Comparison of ENCODE assay signal across 27 mouse cellular contexts in the genomic region with DNA sequence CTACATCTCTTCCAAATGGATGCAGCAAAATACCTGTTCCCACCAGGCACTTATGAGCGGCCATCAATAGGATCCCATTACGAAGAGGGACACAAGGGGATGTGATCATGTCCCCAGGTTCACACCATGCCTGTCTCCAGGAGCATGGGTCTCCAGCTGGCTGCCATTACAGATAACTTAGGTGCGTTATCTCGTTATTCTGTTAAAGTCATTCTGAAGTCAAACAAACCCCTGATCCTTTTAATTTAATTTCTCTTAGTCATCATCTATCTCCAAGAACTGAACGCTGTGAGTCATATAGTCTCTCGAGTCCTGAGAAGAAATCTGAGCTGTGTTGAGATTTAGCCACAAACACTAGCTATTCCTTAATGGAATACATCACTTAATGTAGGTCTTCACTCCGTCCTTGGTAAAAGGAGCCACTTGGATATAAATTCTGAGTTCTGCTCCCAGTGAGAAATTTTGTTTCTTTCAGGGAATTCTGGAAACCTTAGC. TPM values are rescaled to one million over a fixed set of nuclear protein-coding genes. Genes with fewer than 3 reads are reported as not detected.
DNase-seq lines count a peak whose midpoint lies in the region; ATAC-seq and TF ChIP-seq lines count a peak whose summit lies in the region.
"Had no signal": no experiment of that assay in that cellular context is flagged by ENCODE, and none has a peak within 500 bp of the region (broad histone marks: within the 10 kb centered on the region; RNA-seq: fewer than 3 reads in every experiment).

No protein-coding gene starts in this region.

- peak overlapping the region; percentile 23; the same call in 1 of the 2 replicates for H3K9ac ChIP-seq in forebrain, embryonic 13.5 days
- H3K9ac ChIP-seq in midbrain, embryonic 16.5 days (ENCODE audit: low read depth, low read length): no peak overlapping the region
- no peak overlapping the region for H3K9ac ChIP-seq in midbrain, embryonic 13.5 days (replicated peaks)
- no peak overlapping the region for H3K9ac ChIP-seq in forebrain, postnatal 0 days
- H3K9ac ChIP-seq: embryonic facial prominence, embryonic 12.5 days; hindbrain, embryonic 12.5 days; liver, embryonic 15.5 days; lung, embryonic 14.5 days; neural tube, embryonic 15.5 days had no signal

- ATAC-seq in forebrain, embryonic 13.5 days: no peak
- ATAC-seq in midbrain, embryonic 16.5 days: no peak
- ATAC-seq in midbrain, embryonic 13.5 days: no peak
- ATAC-seq in forebrain, postnatal 0 days: no peak
- ATAC-seq: activated CD4-positive, CD25-positive, alpha-beta regulatory T cell, adult 4 months; CD4-positive, CD25-positive, alpha-beta regulatory T cell, adult 4 months; intestine, postnatal 0 days had no signal

- peaks cover 20% of the 10 kb centered on the region for H3K4me1 ChIP-seq in forebrain, embryonic 13.5 days
- H3K4me1 ChIP-seq in forebrain, embryonic 10.5 days: peaks cover 18% of the 10 kb centered on the region
- peaks cover 21% of the 10 kb centered on the region for H3K4me1 ChIP-seq in midbrain, embryonic 16.5 days (ENCODE audit: control insufficient read depth, insufficient read depth, low read length)
- H3K4me1 ChIP-seq in midbrain, embryonic 13.5 days (replicated peaks): peaks cover 20% of the 10 kb centered on the region
- H3K4me1 ChIP-seq in forebrain, postnatal 0 days (ENCODE audit: insufficient read depth): peaks cover 13% of the 10 kb centered on the region
- H3K4me1 ChIP-seq: liver, embryonic 15.5 days had no signal

- no peak overlapping the region for H3K4me3 ChIP-seq in forebrain, embryonic 13.5 days
- no peak overlapping the region for H3K4me3 ChIP-seq in forebrain, embryonic 10.5 days
- no peak overlapping the region for H3K4me3 ChIP-seq in midbrain, embryonic 16.5 days (ENCODE audit: low read depth, low read length)
- H3K4me3 ChIP-seq in midbrain, embryonic 13.5 days (replicated peaks): no peak overlapping the region
- H3K4me3 ChIP-seq in forebrain, postnatal 0 days (ENCODE audit: low read depth, low read length): no peak overlapping the region
- H3K4me3 ChIP-seq: embryonic facial prominence, embryonic 12.5 days; hindbrain, embryonic 12.5 days; liver, embryonic 15.5 days; midbrain, embryonic 10.5 days; neural tube, embryonic 15.5 days had no signal

- no peak for TF ChIP-seq CTCF in forebrain, postnatal 0 days (IDR thresholded peaks at IDR 0.05; ENCODE audit: low read depth)

- no peak overlapping the region; the same call in 1 of the 2 replicates for H3K27ac ChIP-seq in forebrain, embryonic 13.5 days
- H3K27ac ChIP-seq in forebrain, embryonic 10.5 days: no peak overlapping the region
- H3K27ac ChIP-seq in midbrain, embryonic 16.5 days (ENCODE audit: low read length): 0 out of 2 replicates have a peak overlapping the region, but pooled peaks have one; percentile 1
- H3K27ac ChIP-seq in midbrain, embryonic 13.5 days: no peak overlapping the region
- peak overlapping the region; percentile 66 for H3K27ac ChIP-seq in forebrain, postnatal 0 days (ENCODE audit: low read depth, low read length)
- H3K27ac ChIP-seq: embryonic facial prominence, embryonic 12.5 days; hindbrain, embryonic 12.5 days; liver, embryonic 15.5 days; midbrain, embryonic 10.5 days; neural tube, embryonic 15.5 days had no signal

- DNase-seq in forebrain, embryonic 10.5 days (ENCODE audit: extremely low spot score, low spot score): no peak
- no peak for DNase-seq in forebrain, postnatal 0 days
- no peak for DNase-seq in lung, postnatal 14 days
- DNase-seq in right cerebral cortex, adult 18-20 months: no peak
- DNase-seq: adrenal gland, adult 8-10 months; cerebellum, adult 9-10 months; cerebellum, postnatal 36 days; gastrocnemius, postnatal 14 days; heart, postnatal 36 days; kidney, adult 9 months; kidney, postnatal 10 days; lung, embryonic 14.5 days; retina, postnatal 1 day; spleen, adult 18-20 months; thymus, postnatal 4 days had no signal

- no peaks in the 10 kb centered on the region for H3K9me3 ChIP-seq in forebrain, embryonic 13.5 days (replicated peaks)
- no peaks in the 10 kb centered on the region for H3K9me3 ChIP-seq in forebrain, embryonic 10.5 days
- no peaks in the 10 kb centered on the region for H3K9me3 ChIP-seq in midbrain, embryonic 16.5 days (replicated peaks; ENCODE audit: control insufficient read depth, low read length, poor library complexity, severe bottlenecking)
- H3K9me3 ChIP-seq in midbrain, embryonic 13.5 days: no peaks in the 10 kb centered on the region
- no peaks in the 10 kb centered on the region for H3K9me3 ChIP-seq in forebrain, postnatal 0 days (ENCODE audit: low read length)
- H3K9me3 ChIP-seq: embryonic facial prominence, embryonic 12.5 days; hindbrain, embryonic 12.5 days; liver, embryonic 15.5 days; midbrain, embryonic 10.5 days; neural tube, embryonic 15.5 days had no signal

- H3K27me3 ChIP-seq in forebrain, embryonic 13.5 days: no peaks in the 10 kb centered on the region
- H3K27me3 ChIP-seq in forebrain, embryonic 10.5 days (ENCODE audit: poor library complexity, severe bottlenecking): no peaks in the 10 kb centered on the region
- H3K27me3 ChIP-seq in midbrain, embryonic 16.5 days (ENCODE audit: control insufficient read depth, insufficient read depth, low read depth, low read length): no peaks in the 10 kb centered on the region
- no peaks in the 10 kb centered on the region for H3K27me3 ChIP-seq in midbrain, embryonic 13.5 days
- no peaks in the 10 kb centered on the region for H3K27me3 ChIP-seq in forebrain, postnatal 0 days (ENCODE audit: insufficient read depth, low read length)
- H3K27me3 ChIP-seq: embryonic facial prominence, embryonic 12.5 days; hindbrain, embryonic 12.5 days; liver, embryonic 15.5 days; neural tube, embryonic 15.5 days had no signal

- H3K4me2 ChIP-seq in forebrain, embryonic 13.5 days: peak overlapping the region; percentile 48; the same call in 1 of the 2 replicates
- no peak overlapping the region for H3K4me2 ChIP-seq in midbrain, embryonic 16.5 days (ENCODE audit: low read length)
- H3K4me2 ChIP-seq in midbrain, embryonic 13.5 days (replicated peaks): no peak overlapping the region
- no peak overlapping the region; the same call in 1 of the 2 replicates for H3K4me2 ChIP-seq in forebrain, postnatal 0 days (ENCODE audit: low read depth)
- H3K4me2 ChIP-seq: embryonic facial prominence, embryonic 12.5 days; heart, embryonic 11.5 days; hindbrain, embryonic 12.5 days; liver, embryonic 15.5 days; lung, embryonic 14.5 days had no signal

- WGBS in forebrain, embryonic 13.5 days: 83% methylated on average over 7 of the region's 7 CpGs
- 79% methylated on average over 7 of the region's 7 CpGs for WGBS in forebrain, embryonic 10.5 days
- WGBS in midbrain, embryonic 16.5 days: 85% methylated on average over 7 of the region's 7 CpGs
- WGBS in midbrain, embryonic 13.5 days: 83% methylated on average over 7 of the region's 7 CpGs
- WGBS in forebrain, postnatal 0 days: 64% methylated on average over 7 of the region's 7 CpGs

- no peaks in the 10 kb centered on the region for H3K36me3 ChIP-seq in forebrain, embryonic 13.5 days (ENCODE audit: poor library complexity, severe bottlenecking)
- H3K36me3 ChIP-seq in forebrain, embryonic 10.5 days (replicated peaks): no peaks in the 10 kb centered on the region
- no peaks in the 10 kb centered on the region for H3K36me3 ChIP-seq in midbrain, embryonic 16.5 days (ENCODE audit: control insufficient read depth, insufficient read depth, low read length)
- H3K36me3 ChIP-seq in midbrain, embryonic 13.5 days: no peaks in the 10 kb centered on the region
- no peaks in the 10 kb centered on the region for H3K36me3 ChIP-seq in forebrain, postnatal 0 days (ENCODE audit: insufficient read depth)
- H3K36me3 ChIP-seq: embryonic facial prominence, embryonic 12.5 days; hindbrain, embryonic 12.5 days; liver, embryonic 15.5 days; midbrain, embryonic 10.5 days; neural tube, embryonic 15.5 days had no signal

RNA-seq across cellular contexts. Expression of gene Ripor2, which starts 59.6 kb away (rescaled TPM):
- 15.8 and 20.0 TPM in 2 replicates for polyA plus RNA-seq in forebrain, embryonic 13.5 days (2015; fragmentation: Nextera tagmentation; extraction: Ambion mirVana)
- polyA plus RNA-seq in forebrain, embryonic 10.5 days (2016; fragmentation: Nextera tagmentation; extraction: Ambion mirVana): 1.5 and 2.2 TPM in 2 replicates
- polyA plus RNA-seq in midbrain, embryonic 16.5 days (2015; fragmentation: Nextera tagmentation; extraction: Ambion mirVana): 31.8 and 33.8 TPM in 2 replicates
- 22.3 and 29.1 TPM in 2 replicates for polyA plus RNA-seq in midbrain, embryonic 13.5 days (2015; fragmentation: Nextera tagmentation; extraction: Ambion mirVana)
- 51.5 and 53.2 TPM in 2 replicates for total RNA-seq in forebrain, postnatal 0 days (2014; rRNA removed)
- 13.8 and 21.3 TPM in 2 replicates for polyA plus RNA-seq in forebrain, postnatal 0 days (2015; fragmentation: Nextera tagmentation; extraction: Ambion mirVana)

Comparison
In these comparisons a context has a peak if more than half of its experiments do, and no peak if none do; other contexts are left out.
1. H3K27ac ChIP-seq: peak in midbrain, embryonic 16.5 days (single experiment) and forebrain, postnatal 0 days (single experiment); none in forebrain, embryonic 13.5 days (single experiment), forebrain, embryonic 10.5 days (single experiment) and midbrain, embryonic 13.5 days (single experiment).